Mouse (Mus musculus): ENCODE data around the gene Mplkip.
A peak's percentile ranks its signal among the peaks of the same experiment; 100 is the strongest.

Gene Mplkip

DNA sequence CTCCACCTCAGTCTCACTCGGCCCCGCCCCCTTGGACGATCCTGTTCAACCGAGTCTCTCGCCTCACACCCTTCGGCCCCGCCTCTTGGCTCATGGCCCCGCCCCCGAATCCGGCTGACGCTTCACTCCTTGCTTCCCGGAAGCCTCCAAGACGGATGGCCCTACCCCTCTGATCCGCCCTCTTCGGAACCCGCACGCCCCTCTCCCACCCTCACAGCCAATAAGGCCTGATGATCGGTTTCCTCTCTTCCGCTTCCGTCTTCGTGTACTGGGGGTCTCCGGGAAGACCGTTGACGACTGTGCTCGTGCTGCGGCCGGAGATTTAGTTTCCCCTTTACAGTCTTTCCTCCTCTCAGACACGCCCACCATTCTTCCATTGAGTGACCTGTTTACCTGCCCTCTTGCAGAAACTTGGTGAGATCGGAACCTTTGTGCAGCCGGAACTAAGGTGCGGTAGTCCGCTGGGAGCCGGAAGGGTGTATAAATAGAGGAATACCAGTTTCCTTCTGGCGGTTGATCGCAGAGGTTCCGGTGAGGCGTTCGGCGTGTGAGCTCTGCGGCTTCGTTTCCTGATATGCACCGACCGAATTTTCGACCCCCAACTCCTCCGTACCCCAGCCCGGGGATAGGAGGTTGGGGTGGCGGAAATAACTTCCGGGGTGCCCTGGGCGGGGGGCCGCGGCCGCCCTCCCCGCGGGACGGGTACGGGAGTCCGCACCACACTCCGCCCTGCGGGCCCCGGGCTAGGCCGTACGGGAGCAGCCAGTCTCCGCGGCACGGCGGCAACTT, at the start of gene Mplkip, which contains the start of gene Sugct:
TSS of gene Mplkip (plus strand) at position 282 of the 789 bp plus-strand sequence.
TSS of gene Sugct (minus strand) at position 643 of the 789 bp plus-strand sequence.
- DNase-seq (ENCODE audit: low read depth, low spot score) = peak; percentile 100

DNA sequence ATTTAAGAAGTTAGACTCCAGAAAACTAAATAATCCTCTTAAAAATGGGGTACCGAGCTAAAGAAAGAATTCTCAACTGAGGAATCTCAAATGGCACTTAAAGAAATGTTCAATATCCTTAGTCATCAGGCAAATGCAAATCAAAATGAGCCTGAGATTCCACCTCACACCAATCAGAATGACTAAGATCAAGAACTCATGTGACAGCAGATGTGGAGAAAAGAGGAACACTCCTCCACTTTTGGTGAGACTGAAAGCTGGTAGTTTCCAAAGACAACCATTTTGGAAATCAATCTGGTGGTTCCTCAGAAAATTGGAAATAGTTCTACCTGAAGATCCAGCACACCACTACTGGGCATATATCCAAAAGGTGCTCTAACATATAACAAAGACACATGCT, 27.6 kb upstream of the Mplkip start:
- no peak for DNase-seq (ENCODE audit: low read depth, low spot score)

DNA sequence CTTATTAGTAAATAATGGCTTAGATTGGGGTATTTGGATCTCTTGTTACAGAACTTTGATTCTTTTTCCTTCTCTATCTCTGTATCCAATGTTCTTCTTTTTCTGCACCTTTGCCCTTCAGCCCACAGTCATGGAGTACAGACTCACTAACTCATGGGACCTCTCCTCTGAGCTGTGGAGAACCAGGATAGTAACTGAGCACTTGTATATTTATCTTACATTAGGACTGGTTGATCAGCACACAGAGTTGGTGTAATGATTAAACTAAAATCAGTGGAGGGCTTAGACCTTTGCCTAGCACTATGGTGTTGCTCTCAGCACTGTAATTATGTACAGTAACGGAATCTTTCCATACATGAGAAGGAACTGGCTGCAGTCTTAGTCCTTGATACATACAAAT, 23.9 kb upstream of the Mplkip start:
- no peak for DNase-seq (ENCODE audit: low read depth, low spot score)

DNA sequence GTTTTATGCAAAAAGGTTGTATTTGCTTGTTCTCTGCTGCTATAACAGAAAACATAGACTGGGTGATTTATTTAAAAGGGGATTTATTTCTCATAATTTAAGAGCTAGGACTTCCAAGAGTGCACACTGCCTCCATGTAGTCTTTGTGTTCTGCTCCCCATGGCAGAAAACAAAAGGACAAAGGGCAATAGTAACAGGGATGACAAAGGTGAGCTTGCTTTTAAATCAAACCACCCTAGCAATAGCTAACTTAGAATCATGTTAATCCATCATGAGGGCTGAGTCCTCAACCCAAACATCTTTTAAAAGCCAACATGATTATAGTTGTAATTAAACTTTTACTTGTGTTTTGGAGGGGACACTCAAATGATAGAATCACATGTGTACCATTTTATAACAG, 5.5 kb upstream of the Mplkip start:
- no peak for DNase-seq (ENCODE audit: low read depth, low spot score)

DNA sequence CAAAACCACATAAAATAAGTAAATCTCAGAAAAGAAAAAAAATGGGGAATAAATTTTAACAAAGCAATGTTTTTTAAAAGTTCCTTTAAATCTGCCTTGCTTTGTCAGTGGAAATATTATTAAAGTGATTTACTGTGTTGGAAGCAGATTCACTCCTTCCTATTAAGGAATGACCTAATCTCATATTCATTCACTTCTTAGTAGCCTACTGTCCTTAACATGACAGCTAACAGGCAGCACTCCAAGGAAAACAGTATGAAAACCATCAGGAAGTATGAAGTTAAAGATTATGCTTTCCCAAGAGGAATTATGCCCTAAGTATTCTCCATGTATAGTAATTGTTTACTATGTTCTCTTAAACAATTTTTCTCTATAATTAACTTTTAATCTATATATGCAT, 4.3 kb upstream of the Mplkip start:
- DNase-seq (ENCODE audit: low read depth, low spot score) = no peak

DNA sequence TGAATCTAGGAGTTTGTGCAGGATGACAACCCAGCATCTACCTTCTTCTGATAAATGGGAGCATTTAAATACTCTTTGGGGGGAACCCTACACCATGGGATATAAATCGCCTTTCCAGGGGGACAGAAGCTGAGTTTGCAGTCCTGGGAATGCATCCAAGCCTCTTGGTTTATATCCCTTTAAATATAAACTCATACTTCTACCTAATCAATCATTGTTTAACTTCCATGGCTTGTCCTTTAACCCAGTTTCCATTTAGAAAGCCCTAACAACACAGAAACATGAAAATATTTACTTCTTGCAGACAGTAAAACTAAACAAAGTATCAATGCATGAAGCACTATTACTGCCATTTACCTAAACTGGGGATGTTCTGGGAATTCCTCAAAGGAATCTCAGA, 3.6 kb upstream of the Mplkip start:
- no peak for DNase-seq (ENCODE audit: low read depth, low spot score)

DNA sequence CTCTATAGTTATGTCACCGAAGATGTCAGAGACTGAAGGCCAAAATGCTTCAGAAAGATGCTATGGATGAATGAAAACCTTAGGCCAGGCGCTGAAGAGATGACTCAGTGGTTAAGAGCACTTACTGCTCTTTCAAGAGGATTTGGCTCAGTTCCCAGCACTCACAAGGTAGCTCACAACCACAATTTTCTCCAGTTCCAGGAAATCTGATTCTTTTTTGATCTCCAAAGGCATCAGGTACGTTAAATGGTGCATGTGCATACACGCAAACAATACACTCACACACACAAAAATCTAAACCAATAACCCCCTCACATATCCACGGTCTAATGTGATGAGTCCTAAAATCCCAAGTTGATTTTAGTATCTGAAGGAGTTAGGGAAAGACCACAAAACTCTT, 1.2 kb upstream of the Mplkip start:
- no peak for DNase-seq (ENCODE audit: low read depth, low spot score)

DNA sequence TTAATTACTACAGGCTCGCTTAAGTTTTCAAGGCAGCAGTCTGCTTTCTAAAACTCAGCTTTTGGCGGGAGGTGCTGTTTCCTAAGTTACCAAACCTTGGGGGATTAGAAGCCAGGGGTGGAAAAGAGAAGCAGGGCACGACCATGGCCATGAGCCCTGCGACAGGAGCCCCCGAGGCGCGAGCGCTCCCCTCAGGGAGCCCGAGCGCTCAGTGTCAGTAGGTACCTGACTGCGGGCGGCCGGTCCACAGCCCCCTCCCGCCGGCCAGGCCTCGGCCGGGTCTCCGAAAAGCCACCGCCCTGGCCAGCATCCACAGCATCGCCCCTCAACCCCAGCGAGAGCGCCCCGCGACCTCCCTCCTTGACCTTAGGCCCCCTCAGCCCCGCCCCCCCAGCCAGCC, 578 bp upstream of the Mplkip start:
- DNase-seq (ENCODE audit: low read depth, low spot score) = peak; percentile 13

DNA sequence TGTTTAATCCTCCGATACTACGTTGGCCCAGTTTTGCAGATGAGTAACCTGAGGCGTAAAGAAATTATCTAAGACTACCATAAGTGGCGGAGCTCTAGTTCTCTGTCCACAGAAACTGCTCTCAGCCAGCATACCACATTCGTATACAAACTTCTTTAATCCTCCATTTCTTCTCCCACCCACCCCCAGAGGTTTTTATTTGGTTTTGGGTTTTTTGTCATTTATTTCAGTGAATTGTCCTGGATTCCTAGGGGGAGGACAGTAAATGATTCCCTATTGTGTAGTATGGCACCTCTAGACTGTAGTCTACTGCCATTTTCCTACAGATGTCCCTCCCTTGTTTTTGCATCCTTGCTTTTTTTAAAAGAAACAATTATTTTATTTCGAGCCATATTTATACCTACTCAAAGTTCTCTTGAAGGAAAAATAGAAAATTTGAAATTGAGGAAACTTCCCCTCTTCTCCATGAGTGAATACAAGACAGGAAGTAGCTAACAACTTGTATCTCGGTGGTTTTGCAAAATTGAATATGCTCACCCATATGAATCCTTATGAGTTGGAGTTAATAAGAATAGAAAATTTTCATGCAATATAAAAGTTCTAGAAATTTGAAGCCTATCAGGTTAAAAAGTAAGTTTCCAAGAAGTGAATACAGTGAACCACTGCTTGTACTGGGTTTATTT, 1.0 kb downstream of the Mplkip start:
- no peak for DNase-seq (ENCODE audit: low read depth, low spot score)

DNA sequence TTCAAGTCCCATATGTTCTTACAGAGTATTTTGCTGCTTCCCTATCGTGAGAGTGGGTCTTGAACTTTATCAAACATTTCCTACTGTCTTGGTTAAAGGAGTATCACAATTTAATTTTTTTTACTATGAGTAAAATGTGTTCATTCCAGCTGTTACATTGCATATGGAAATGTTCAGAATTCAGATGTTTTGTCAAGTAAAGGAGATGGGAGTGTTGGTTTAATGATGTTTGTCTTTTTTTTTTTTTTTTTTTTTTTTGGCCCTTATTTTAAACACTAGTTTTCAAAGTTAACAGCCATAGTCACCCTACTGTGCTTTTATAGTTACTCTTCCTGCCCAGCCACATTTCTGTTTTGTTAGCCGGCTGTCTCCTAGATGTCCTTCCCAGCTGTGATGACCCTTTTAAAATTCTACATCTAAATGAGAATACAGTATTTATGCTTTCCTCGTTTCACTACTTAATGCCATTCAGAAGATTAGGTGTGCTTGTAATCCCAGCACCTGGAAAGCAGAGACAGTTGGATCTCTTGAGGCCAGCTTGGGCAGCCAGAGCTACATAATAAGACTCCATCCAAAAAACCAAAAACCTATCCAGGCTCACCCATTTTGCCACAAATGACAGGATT, 5.2 kb downstream of the Mplkip start:
- no peak for DNase-seq (ENCODE audit: low read depth, low spot score)

DNA sequence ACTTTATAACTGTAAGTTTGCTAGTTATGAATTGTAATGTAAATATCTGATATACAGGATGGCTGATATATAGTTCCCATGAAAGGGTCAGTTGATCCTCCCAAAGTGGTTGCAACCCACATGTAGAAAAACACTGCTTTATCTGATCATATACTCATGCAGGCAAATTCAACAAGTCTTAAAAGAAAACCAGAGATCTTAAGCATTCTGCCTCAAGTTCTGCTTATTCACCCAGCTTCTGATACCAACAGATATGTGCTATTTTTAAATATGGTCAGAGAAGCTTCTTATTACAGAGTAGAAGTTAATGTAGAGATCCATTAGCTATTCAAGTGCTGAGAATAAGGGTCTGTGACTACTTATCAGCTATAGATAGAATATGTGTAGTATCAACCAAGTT, 6.3 kb downstream of the Mplkip start:
- DNase-seq (ENCODE audit: low read depth, low spot score) = no peak

DNA sequence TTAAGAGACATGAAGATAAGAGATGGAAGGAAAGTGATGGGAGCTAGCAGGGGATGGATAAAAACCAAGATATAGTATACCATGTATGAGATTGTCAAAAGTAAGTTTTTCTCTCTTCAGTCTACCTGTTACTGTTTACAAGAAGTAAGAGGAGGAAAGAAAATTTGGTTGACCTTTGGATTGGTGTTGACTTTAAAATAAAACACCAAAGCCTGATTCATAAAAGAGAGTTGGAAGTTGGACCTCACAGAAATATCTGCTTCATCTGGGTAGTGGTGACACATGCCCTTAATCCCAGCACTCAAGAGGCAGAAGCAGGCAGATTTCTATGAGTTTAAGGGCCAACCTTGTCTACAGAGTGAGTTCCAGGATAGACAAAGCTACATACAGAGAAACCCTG, 7.3 kb downstream of the Mplkip start:
- no peak for DNase-seq (ENCODE audit: low read depth, low spot score)

DNA sequence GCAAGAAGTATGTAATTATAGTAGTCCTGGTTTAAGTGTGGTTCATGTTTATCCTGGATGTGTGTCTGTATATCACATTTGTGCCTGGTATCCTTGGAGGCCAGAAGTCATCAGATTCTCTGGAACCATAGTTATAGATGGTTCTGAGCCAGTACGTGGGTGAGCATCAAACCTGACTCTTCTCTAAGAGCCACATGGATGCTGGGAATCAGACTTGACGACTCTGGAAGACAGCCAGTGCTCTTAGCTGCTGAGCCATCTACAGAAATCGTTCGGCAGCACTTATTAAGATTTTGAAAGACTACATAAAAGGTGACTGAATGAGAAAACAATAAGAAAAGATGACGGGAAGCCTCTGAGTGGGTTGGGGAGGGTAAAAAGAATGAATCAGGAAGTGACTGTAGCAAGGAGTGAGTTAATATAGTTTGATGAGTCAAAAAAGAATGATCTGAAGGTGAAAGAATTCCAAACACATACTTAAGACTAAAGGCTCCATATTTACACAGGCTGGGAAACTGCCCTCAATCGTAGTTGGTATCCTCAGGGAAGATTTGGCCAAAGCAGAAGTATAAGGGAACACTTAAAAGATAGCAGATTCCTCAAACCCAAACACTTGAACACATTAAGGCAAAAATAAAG, 10.3 kb downstream of the Mplkip start:
- DNase-seq (ENCODE audit: low read depth, low spot score) = no peak

DNA sequence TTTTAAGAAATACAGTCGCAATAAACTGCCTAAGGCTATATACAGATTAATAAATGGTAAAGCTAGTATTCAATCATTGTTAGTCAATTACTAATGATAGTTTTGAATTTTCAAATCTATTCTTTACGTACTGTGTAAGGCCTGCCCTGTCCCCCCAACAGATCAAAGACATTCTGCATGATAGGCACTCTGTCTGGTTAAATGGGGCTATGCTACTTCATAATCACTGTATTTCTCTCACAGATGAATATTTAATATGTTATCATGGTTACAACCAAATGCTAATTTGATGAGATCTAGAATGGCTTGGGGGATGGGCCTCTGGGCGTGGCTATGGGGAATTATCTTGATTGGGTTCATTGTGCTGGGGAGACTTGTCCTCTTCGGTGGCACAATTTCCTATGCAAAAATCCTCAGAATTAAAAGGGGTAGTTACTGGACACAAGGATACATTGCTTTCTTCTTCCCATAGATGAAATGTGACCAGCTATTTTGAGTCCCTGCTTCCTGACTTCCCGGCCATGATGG, 13.9 kb downstream of the Mplkip start:
- DNase-seq (ENCODE audit: low read depth, low spot score) = no peak

DNA sequence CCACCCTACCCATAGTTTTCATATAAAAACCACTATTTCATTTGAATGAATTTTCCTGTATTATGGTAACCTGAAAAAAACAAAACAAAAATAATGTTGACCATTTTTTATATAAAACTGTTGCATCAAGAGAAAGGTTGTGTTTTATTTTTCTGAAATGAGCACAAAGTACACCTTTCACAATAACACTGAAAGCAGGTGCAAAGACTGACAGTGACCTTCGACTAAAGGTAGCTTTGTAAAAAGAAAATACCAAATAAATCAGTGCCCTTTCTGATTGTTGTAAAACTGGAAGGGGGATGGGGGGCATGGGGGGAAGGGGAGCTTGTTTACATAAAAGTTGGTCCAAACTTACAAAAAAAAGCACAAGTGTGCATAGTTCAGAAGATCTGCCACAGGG, 22.4 kb downstream of the Mplkip start:
- no peak for DNase-seq (ENCODE audit: low read depth, low spot score)

DNA sequence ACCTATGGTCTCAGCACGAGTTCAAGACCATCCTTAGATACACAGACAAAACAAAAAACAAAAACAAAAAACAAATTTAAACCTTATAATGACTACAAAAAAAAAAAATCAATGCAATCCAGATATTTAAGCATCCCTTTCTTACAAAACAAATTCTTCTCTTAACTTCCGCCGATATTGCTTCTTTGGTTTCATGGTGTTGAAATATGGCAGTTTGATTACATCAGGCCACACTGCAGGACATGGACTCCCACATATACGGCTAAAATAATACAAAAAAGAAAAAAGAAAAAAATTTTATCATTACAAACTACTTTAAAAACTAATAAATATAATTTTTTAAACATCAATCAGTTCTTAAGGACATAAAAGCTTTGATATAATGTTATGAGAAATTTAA, 32.9 kb downstream of the Mplkip start:
- DNase-seq (ENCODE audit: low read depth, low spot score) = no peak

DNA sequence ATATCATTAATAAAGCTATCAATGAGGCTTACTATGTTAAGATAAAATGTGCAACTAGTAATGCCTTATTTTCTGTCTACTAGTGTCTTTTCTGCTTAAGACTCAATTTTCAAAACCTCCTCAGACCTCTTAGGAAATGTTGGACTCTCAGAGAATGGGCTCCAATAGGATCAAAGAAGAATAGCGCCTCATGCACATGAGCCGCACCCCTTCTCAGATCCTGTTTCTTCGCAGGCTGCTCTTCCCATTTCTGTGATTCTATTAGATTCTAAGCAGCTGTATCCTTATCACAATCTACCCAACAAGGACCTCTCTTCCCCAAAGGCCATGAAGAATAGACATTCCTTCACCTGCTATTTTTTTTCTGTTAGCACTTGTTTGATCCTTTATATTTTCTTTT, 33.8 kb downstream of the Mplkip start:
- DNase-seq (ENCODE audit: low read depth, low spot score) = no peak

Measured in retina, postnatal 7 days (tissue).